Mouse (Mus musculus): ENCODE data around the gene Dyrk1b.

DNA sequence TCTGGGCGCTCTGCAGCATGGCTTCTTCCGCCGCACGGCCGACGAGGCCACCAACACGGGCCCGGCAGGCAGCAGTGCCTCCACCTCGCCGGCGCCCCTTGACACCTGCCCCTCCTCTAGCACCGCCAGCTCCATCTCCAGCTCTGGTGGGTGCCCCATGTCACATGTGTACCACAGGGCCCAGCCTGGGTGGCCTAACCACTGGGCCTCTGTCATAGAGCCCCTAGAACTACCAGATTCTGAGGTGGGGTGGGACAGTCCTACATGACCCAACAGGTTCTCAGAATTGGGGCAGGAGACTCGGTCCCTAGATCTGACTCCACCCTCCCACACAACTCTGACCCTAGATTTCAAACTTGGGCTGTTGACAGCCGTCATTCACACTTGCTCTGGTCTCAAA lies 6.6 kb downstream of the Dyrk1b start:
- no peak for TF ChIP-seq EP300 (IDR thresholded peaks at IDR 0.05; ENCODE audit: low read depth)
- TF ChIP-seq CTCF (IDR thresholded peaks at IDR 0.05; ENCODE audit: low read depth), result no peak

Data from liver, embryonic 14.5 days (tissue).